Mouse (Mus musculus) intestine, embryonic 14.5 days (tissue): ENCODE results near the gene Clcn7. TPM values are rescaled to one million over a fixed set of nuclear protein-coding genes. Genes with fewer than 3 reads are reported as not detected.
A peak's percentile ranks its signal among the peaks of the same experiment; 100 is the strongest.

Experiments
- ATAC-seq: fragments of 200-750 bp; cut with Nextera tagmentation; replicated peaks from 2 replicates; pipeline ENCODE4 v1.8.0; 2017; ENCODE audit warnings: low read depth, moderate number of reproducible peaks, moderate TSS enrichment, moderate library complexity; ENCODE audit not compliant: low FRiP score, low TSS enrichment
- DNase-seq: peaks from one replicate; pipeline ENCODE4 v3.0.0-alpha.2; 2018; ENCODE audit warnings: low spot score
- H3K27ac ChIP-seq: fragments of 300-500 bp; sonication (generic); 2 replicates; pipeline ENCODE4 v1.5.1; 2014; ENCODE audit warnings: low read depth, mild to moderate bottlenecking, control low read depth
- H3K27me3 ChIP-seq: fragments of 300-500 bp; sonication (generic); replicated peaks from 2 replicates; pipeline ENCODE4 v1.6.1; 2014; ENCODE audit warnings: low read length, control low read depth; ENCODE audit not compliant: control insufficient read depth, insufficient read depth
- H3K36me3 ChIP-seq: fragments of 300-500 bp; sonication (generic); 2 replicates; pipeline ENCODE4 v1.6.1; 2014; ENCODE audit warnings: low read length, control low read depth; ENCODE audit not compliant: control insufficient read depth, insufficient read depth
- H3K4me1 ChIP-seq: fragments of 300-500 bp; sonication (generic); replicated peaks from 2 replicates; pipeline ENCODE4 v1.6.1; 2014; ENCODE audit warnings: low read length, control low read depth, mixed read lengths; ENCODE audit not compliant: control insufficient read depth, insufficient read depth
- H3K4me2 ChIP-seq: fragments of 300-500 bp; sonication (generic); 2 replicates; pipeline ENCODE4 v1.6.1; 2014; ENCODE audit warnings: low read length
- H3K4me3 ChIP-seq: fragments of 300-500 bp; sonication (generic); 2 replicates; pipeline ENCODE4 v1.5.1; 2014; ENCODE audit warnings: low read depth, low read length, control low read depth, mixed read lengths
- H3K9ac ChIP-seq: fragments of 300-500 bp; sonication (generic); 2 replicates; pipeline ENCODE4 v1.6.1; 2014; ENCODE audit warnings: mild to moderate bottlenecking, low read length
- H3K9me3 ChIP-seq: fragments of 300-500 bp; sonication (generic); 2 replicates; pipeline ENCODE4 v1.6.1; 2016; ENCODE audit warnings: low read length, control low read depth; ENCODE audit not compliant: control insufficient read depth
- WGBS: fragments of 180-500 bp; shearing (Covaris S2); extraction: QIAGEN DNeasy Blood & Tissue Kit; methylation state at CpG from one replicate; pipeline ENCODE4 v1.1.7; 2014; 5-methylcytosine and 5-hydroxymethylcytosine counted together
- polyA plus RNA-seq: library from polyadenylated mRNA; unstranded; fragments of >200 nt; fragmentation: Nextera tagmentation; extraction: Ambion mirVana; gene quantifications from 2 replicates; pipeline ENCODE4 v1.2.1, GENCODE M21; 2014

Gene Clcn7
- polyA plus RNA-seq, 1 experiment from 2014 or later, result 20.0 TPM

DNA sequence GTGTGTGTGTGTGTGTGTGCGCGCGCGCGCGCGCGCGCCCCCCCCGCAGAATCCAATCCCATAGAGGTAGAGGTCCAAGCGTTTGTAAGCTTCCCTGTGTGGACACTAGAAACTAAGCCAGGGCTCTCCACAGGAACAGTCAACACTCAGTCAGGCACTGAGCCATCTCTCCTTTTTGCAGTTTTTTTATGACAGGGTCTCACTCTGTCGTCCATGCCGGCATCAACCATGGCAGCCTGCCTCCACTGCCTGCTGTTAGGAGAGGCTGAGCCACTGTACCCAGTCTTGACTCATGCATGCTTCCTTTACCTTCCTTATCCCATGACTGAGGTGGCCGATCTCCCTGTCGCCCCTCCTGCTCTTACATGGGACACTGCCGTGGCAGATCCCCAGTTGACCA, 25.4 kb upstream of the Clcn7 start:
- Histone ChIP-seq H3K4me3 (no peak overlapping the region), H3K27ac (no peak overlapping the region), H3K9me3 (no peaks in the 10 kb centered on the region), H3K4me1 (no peaks in the 10 kb centered on the region), H3K4me2 (no peak overlapping the region), H3K9ac (no peak overlapping the region), H3K36me3 (peaks cover 85% of the 10 kb centered on the region), H3K27me3 (no peaks in the 10 kb centered on the region)
- 88% methylated on average over 9 of the region's 16 CpGs for WGBS
- ATAC-seq (no peak), DNase-seq (no peak)

DNA sequence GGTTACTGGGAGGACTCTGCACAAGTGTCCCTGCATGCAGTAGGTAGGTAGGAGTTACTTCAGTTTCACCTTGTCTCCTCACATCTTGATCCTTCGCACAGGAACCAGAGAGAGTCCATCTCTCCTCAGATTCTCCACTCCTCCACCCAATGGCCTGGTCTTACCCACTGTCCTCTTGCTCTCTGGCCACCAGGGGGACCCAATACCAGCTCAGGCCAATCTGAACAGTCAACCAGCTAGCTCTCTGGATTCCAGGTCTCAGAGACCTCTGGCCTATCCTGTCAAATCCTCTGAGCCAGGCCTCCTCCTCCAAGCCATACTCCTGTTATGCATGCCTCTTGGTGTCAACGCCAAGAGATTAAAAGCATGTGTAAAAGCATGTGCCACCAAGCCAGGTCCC, 23.6 kb upstream of the Clcn7 start:
- H3K36me3 ChIP-seq, result peaks cover 80% of the 10 kb centered on the region
- no peak overlapping the region for H3K4me2 ChIP-seq
- H3K9ac ChIP-seq, result no peak overlapping the region
- peaks cover under 1% of the 10 kb centered on the region for H3K4me1 ChIP-seq
- no peak overlapping the region for H3K27ac ChIP-seq
- 81% methylated on average over 2 of the region's 2 CpGs for WGBS
- H3K4me3 ChIP-seq, result no peak overlapping the region
- DNase-seq, result peak; percentile 54
- no peaks in the 10 kb centered on the region for H3K27me3 ChIP-seq
- H3K9me3 ChIP-seq, result no peaks in the 10 kb centered on the region
- no peak for ATAC-seq

- Histone ChIP-seq H3K9me3 (no peaks in the 10 kb centered on the region), H3K4me1 (peaks cover 5% of the 10 kb centered on the region), H3K4me2 (no peak overlapping the region), H3K36me3 (peaks cover 70% of the 10 kb centered on the region), H3K4me3 (no peak overlapping the region), H3K27me3 (no peaks in the 10 kb centered on the region), H3K9ac (no peak overlapping the region), H3K27ac (no peak overlapping the region)
- DNase-seq (no peak), ATAC-seq (no peak)
- 87% methylated on average over 6 of the region's 6 CpGs for WGBS
Observed at GRCm38 (mm10) chr17:25110590-25110989, 22.6 kb upstream of the Clcn7 start.

GRCm38 (mm10) chr17:25111220-25111619, 22.0 kb upstream of the Clcn7 start:
- peaks cover 5% of the 10 kb centered on the region for H3K4me1 ChIP-seq
- no peak overlapping the region for H3K9ac ChIP-seq
- DNase-seq, result no peak
- no peaks in the 10 kb centered on the region for H3K9me3 ChIP-seq
- WGBS, result 92% methylated on average over 5 of the region's 5 CpGs
- ATAC-seq, result no peak
- no peak overlapping the region for H3K27ac ChIP-seq
- no peak overlapping the region for H3K4me3 ChIP-seq
- no peaks in the 10 kb centered on the region for H3K27me3 ChIP-seq
- H3K4me2 ChIP-seq, result no peak overlapping the region
- H3K36me3 ChIP-seq, result peaks cover 63% of the 10 kb centered on the region

GRCm38 (mm10) chr17:25111739-25112422, 21.3 kb upstream of the Clcn7 start:
- no peaks in the 10 kb centered on the region for H3K9me3 ChIP-seq
- H3K36me3 ChIP-seq, result peaks cover 58% of the 10 kb centered on the region
- ATAC-seq, result no peak
- DNase-seq, result no peak
- H3K4me1 ChIP-seq, result peaks cover 5% of the 10 kb centered on the region
- H3K4me2 ChIP-seq, result no peak overlapping the region
- H3K27me3 ChIP-seq, result no peaks in the 10 kb centered on the region
- no peak overlapping the region for H3K27ac ChIP-seq
- 78% methylated on average over 8 of the region's 8 CpGs for WGBS
- H3K9ac ChIP-seq, result no peak overlapping the region
- no peak overlapping the region for H3K4me3 ChIP-seq

- Histone ChIP-seq H3K36me3 (peaks cover 52% of the 10 kb centered on the region), H3K4me2 (no peak overlapping the region), H3K4me1 (peaks cover 5% of the 10 kb centered on the region), H3K27ac (no peak overlapping the region), H3K27me3 (no peaks in the 10 kb centered on the region), H3K9me3 (no peaks in the 10 kb centered on the region), H3K4me3 (no peak overlapping the region), H3K9ac (no peak overlapping the region)
- DNase-seq (no peak), ATAC-seq (no peak)
- 87% methylated on average over 3 of the region's 3 CpGs for WGBS
Observed at GRCm38 (mm10) chr17:25112423-25112810, 20.8 kb upstream of the Clcn7 start.

GRCm38 (mm10) chr17:25114908-25115645, 18.1 kb upstream of the Clcn7 start:
- 8% methylated on average over 23 of the region's 23 CpGs for WGBS
- Histone ChIP-seq H3K9me3 (no peaks in the 10 kb centered on the region), H3K4me2 (peak overlapping the region; percentile 99), H3K36me3 (peaks cover 34% of the 10 kb centered on the region), H3K27me3 (no peaks in the 10 kb centered on the region), H3K9ac (peak overlapping the region; percentile 73), H3K27ac (peak overlapping the region; percentile 97), H3K4me1 (peaks cover 5% of the 10 kb centered on the region), H3K4me3 (peak overlapping the region; percentile 78)
- DNase-seq (no peak), ATAC-seq (peak; percentile 69)

DNA sequence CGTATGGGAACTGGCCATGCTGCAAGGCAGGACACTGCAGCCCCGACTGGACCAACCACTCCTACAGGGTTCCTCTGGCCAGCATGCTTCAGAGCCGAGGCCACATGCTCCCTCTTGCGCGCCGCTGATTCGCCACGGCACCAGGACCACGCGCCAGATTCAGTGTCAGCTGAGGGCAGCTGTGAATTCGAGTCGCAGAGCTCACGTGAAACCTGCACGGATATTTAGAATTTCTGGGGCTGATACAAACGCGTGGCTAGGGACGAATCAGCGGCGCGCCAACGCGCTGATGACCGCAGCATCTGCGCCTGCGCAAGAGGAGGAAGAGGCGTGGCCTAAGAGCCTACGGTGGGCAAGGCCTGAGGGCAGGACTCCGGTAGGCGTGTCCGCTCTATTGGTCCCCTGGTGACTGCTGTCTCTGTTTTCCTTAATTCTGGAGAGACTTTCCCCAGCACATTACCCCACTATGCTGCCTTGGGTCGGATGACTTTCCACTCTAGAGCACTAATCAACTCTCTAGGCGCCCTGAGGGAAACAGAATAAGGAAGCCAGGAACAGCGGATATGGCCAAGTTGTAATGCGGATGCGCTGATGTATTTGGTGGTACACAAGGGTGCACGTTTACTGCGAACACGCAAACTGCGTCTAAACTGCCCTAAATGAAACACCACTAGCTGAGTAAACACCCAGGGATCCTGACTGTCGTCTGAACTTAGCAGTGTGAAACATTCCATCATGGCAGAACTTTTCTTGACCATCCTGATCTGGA, 17.3 kb upstream of the Clcn7 start, which contains the start of gene Telo2:
Gene Telo2 (minus strand): TSS at position 304 of the 769 bp plus-strand sequence.
- ATAC-seq (peak; percentile 92), DNase-seq (peak; percentile 95)
- H3K27me3 ChIP-seq, result no peaks in the 10 kb centered on the region
- H3K27ac ChIP-seq, result peak within 1 kb of the TSS; percentile 97
- peaks cover 26% of the 10 kb centered on the region for H3K36me3 ChIP-seq
- WGBS, result 6% methylated on average over 40 of the region's 40 CpGs
- no peaks in the 10 kb centered on the region for H3K9me3 ChIP-seq
- H3K4me1 ChIP-seq, result peaks cover 5% of the 10 kb centered on the region
- peak within 1 kb of the TSS; percentile 78 for H3K4me3 ChIP-seq
- peak within 1 kb of the TSS; percentile 73 for H3K9ac ChIP-seq
- H3K4me2 ChIP-seq, result peak within 1 kb of the TSS; percentile 99
